Mouse (Mus musculus): ENCODE measurements at regions not wholly inside any gene's neighbourhood (a gene's known extent, or its start where the extent isn't known, plus 50 kb on each side); places are given as distances from the start of the nearest gene placed in this dataset.
"Not testable (repeated sequence)": the region's sequence is repeated elsewhere in the genome, so short reads cannot be mapped to it uniquely, and the experiment has no call there.

- no peak for ATAC-seq (replicated peaks in 1 of 2; ENCODE audit: insufficient read depth in 1 of 2, low FRiP score in 2 of 2, low TSS enrichment in 1 of 2, low read depth in 1 of 2, poor library complexity in 2 of 2, severe bottlenecking in 2 of 2)
These were observed 284.8 kb downstream of the Phf3 start for GRCm38 (mm10) chr1:30588885-30589284.

DNA sequence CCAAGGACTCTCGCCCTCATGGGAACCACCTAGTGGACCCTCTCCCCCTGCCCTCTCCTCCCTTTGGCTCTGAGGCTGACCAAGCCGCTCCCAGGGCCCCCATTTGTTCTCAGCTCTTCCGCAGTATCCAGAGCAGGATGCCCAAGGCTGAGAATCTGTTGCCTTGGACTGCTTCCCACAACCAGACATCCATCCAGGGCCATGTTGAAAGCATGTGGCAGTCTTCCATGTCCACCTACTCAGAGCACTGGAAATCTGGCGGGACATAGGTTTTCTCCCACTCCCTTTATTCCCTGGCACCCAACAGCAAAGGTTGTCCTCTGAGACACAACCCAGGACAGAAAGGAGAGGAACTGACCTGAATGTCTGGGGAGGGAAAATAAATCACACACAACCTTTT lies 285.4 kb downstream of the Phf3 start:
- ATAC-seq (replicated peaks in 1 of 2; ENCODE audit: insufficient read depth in 1 of 2, low FRiP score in 2 of 2, low TSS enrichment in 1 of 2, low read depth in 1 of 2, poor library complexity in 2 of 2, severe bottlenecking in 2 of 2) = no peak

DNA sequence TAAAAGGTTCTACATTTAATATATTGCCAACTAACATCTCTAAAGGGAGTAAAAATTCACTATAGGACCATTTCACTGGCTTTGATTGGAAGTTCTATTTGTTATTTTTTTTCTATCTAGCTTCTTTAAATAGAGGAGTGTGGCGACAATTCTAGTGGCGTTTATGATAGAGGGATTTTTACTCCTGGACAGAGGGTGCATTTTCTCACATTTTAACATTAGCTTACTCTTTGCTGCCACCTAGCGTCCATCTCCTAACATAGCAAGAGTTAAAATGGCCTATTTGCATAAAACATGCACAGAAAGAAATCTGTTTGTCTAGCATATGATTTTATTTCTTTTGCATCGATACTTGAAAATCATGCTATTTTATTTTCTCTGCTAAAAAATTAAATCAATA lies 288.9 kb downstream of the Phf3 start:
- peak; percentile 37 to 62; a peak in 1 of 4 replicates for ATAC-seq (replicated peaks in 1 of 2; ENCODE audit: insufficient read depth in 1 of 2, low FRiP score in 2 of 2, low TSS enrichment in 1 of 2, low read depth in 1 of 2, poor library complexity in 2 of 2, severe bottlenecking in 2 of 2)

DNA sequence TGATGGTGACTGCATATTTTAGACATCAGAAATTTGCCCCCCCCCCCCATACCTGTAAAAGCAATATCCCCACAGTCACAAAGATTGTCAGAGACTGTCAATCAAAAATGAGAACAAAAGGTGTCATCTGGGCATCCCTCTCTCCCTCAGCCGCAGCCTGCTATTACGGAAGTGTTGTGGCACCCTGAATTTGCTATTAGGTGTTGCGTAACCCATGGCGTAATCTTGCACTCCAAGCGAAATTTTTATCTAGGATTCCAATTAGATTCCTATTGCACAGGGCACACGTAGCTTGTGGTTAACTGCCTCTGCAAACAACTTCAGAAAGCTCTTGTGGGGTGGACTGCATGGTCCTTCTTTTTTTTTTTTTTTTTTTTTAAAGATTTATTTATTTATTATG lies 289.9 kb downstream of the Phf3 start:
- ATAC-seq (replicated peaks in 1 of 2; ENCODE audit: insufficient read depth in 1 of 2, low FRiP score in 2 of 2, low TSS enrichment in 1 of 2, low read depth in 1 of 2, poor library complexity in 2 of 2, severe bottlenecking in 2 of 2) = no peak

GRCm38 (mm10) chr1:30564757-30565156 lies 309.0 kb downstream of the Phf3 start:
- no peak for ATAC-seq (replicated peaks in 1 of 2; ENCODE audit: insufficient read depth in 1 of 2, low FRiP score in 2 of 2, low TSS enrichment in 1 of 2, low read depth in 1 of 2, poor library complexity in 2 of 2, severe bottlenecking in 2 of 2)

DNA sequence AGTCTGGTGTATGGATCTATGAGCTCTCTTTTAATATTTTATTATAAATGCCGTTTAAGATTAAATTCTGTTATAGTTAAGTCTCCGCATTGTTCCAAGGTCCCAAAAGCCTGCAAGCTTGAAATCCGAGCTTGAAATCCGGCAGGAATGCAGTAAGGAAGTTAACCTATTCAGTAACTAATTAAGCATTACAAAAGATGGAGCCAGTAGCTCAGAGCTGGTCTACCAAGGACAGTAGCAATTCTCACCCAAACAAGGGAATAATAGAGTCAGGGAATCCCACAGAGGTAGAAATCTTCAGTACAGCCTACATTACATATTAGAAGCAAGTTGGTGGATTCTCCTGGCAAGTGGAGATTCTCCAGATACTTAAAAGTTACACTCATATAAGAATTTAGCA lies 325.0 kb downstream of the Phf3 start:
- not testable (repeated sequence) for ATAC-seq (replicated peaks in 1 of 2; ENCODE audit: insufficient read depth in 1 of 2, low FRiP score in 2 of 2, low TSS enrichment in 1 of 2, low read depth in 1 of 2, poor library complexity in 2 of 2, severe bottlenecking in 2 of 2)

DNA sequence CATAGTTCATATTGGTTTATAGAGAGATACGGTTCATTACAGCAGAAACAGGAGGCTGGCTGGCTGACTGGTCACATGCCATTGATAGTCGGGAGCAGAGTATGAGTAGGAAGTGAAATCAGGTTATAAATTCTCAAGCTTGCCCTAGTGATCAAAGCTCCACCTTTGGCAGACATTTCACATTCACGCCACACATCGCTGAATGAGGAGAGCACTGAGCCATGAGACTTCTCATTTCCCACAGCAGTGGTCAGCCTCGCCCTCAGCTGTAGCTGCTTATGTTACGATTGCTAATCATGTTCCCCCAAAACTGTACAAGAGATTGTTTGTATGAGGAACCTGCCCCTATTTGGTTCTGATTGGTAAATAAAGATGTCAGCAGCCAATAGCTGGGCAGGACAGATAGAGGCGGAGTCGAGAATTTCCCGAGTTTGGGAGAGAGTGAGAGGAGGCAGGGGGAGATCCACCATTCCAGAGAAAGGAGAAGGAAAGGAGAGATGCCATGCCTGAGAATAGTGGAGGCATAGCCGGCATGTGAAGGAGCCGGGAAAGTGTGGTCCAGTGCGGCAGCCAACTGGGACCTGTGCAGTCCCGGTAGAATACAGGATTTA lies 333.5 kb downstream of the Phf3 start:
- no peak for ATAC-seq (replicated peaks in 1 of 2; ENCODE audit: insufficient read depth in 1 of 2, low FRiP score in 2 of 2, low TSS enrichment in 1 of 2, low read depth in 1 of 2, poor library complexity in 2 of 2, severe bottlenecking in 2 of 2)

DNA sequence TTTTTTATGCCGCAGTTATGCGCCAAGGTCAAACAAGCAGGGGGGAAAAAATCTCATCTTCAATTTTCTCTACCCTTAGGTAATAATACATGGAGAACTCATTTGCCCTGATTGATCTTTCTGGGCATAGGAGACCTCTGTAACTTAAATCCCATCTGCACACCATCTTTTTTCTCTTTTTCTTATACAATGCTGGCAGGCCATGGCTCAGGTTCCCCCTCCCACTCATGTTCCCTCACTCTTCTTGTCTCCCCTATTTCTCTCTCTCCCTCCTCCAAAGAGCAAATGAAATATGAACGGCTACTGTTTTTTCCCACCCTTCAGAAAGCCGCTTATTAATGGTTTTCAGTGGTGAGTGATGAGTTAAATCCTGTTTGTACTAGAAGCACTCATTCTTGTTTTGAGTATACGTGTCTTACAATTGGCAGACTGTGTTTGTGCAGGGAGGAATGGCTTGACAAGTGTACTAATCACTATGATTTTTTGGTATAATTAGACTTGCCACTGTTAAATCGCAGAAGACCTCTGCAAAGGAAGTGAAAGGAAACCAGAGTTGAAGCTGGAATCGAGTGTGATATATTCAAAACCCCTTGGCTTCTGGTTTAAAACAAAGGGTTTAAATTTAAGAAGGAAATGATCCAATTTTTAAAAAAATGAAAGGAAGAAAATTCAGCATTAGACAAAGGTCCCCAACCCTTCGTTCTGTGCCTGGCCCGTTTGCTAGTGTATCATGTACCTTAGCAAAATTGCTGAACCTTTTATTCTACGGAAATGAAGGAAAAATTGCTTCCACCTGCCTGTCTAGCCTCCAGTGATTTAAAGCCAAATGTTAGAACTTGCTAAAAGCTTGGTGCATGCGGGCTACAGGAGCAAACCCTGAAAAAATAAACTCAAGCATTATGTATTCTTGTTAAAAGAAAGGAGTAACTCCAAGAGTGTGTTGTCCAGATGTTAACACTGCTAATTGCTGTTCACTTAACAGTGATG lies 336.4 kb downstream of the Phf3 start:
- no peak for ATAC-seq (replicated peaks in 1 of 2; ENCODE audit: insufficient read depth in 1 of 2, low FRiP score in 2 of 2, low TSS enrichment in 1 of 2, low read depth in 1 of 2, poor library complexity in 2 of 2, severe bottlenecking in 2 of 2)

DNA sequence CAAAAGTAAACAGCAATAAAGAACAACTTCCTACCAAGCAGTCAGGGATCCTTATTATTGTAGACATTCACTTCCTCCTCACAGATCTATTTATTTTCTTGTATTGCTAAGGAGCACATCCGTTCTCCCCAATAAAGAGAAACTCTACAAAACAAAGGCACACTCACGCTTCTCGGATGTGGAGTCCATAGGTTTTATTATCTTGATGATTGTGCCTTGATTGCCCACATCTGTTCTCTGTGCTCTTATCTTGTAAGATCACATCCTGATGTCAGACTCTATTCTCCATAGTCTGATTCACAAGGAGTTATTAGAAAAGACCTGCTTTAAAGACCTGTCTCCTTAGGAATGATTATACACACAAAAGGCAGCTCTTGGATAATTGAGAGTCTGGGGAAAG lies 356.4 kb downstream of the Phf3 start:
- ATAC-seq (replicated peaks in 1 of 2; ENCODE audit: insufficient read depth in 1 of 2, low FRiP score in 2 of 2, low TSS enrichment in 1 of 2, low read depth in 1 of 2, poor library complexity in 2 of 2, severe bottlenecking in 2 of 2) = no peak

DNA sequence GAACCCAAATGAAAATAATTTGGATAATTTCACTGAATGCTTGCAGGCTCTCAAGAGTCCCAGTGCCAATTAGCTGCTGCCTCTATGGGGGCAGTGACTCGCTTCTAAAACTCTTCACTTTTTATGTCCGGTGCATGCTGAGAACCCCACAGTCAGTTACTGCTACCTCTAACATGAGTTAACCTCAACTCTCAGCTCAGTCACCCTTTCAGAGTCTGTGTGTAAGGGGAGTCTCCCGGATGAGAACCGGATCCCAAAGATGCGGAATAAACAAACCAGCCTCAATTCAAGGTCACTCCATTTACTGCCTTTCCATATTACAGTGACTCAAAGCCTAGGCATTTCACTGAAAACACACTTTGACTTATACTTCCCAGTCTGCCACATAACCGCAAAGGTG lies 357.9 kb downstream of the Phf3 start:
- no peak for ATAC-seq (replicated peaks in 1 of 2; ENCODE audit: insufficient read depth in 1 of 2, low FRiP score in 2 of 2, low TSS enrichment in 1 of 2, low read depth in 1 of 2, poor library complexity in 2 of 2, severe bottlenecking in 2 of 2)

DNA sequence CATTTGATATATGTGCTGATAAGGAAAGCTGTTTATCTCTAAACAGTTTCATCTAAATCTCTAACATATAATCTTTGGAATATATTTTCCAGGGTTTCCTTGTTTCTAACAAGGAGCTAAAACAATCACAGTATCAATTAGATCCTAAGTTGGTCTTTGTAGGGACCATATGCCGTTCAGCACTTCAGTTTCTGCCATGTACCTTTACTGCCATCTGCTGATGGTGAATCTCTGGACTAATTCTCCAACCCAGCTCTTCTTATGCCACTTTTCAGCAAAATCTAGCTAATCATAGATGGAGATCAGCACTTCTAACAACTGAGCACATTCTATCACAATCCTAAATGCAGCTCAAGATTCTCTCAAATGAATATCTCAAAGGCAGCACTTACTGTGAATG lies 370.5 kb downstream of the Phf3 start:
- no peak for ATAC-seq (replicated peaks in 1 of 2; ENCODE audit: insufficient read depth in 1 of 2, low FRiP score in 2 of 2, low TSS enrichment in 1 of 2, low read depth in 1 of 2, poor library complexity in 2 of 2, severe bottlenecking in 2 of 2)

DNA sequence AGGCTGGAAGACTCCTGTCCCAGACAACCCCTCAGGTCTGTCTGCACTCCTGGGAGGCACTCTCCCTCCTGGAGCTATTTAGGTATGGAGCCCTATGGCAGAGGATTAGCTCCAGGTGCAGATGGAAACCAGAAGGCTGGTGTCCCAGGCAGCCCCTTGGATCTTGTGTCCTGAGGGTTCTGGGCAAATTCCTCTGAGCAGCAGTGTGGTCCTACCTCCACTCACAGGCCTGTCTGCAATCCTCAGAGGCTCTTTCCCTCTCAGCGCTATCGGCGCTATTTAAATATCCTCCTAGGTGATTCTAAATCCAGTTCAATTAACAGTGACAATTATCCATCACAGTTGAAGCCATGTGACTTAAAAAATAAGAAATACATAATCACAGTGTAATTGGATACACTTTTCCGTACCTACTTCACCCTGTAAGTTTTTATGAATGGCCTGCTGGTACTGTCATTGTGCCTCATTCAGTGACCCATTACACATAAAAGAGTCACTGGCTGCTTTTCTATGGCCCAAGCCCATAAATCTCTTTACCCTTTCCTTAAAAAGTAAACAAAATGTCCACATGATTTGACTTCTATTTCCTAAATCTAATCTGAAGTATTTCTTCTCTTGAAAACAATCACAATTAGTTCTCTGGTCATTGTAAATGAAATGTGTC lies 413.3 kb downstream of the Phf3 start:
- no peak for ATAC-seq (replicated peaks in 1 of 2; ENCODE audit: insufficient read depth in 1 of 2, low FRiP score in 2 of 2, low TSS enrichment in 1 of 2, low read depth in 1 of 2, poor library complexity in 2 of 2, severe bottlenecking in 2 of 2)

GRCm38 (mm10) chr1:30437964-30438363 lies 435.8 kb downstream of the Phf3 start:
- ATAC-seq (replicated peaks in 1 of 2; ENCODE audit: insufficient read depth in 1 of 2, low FRiP score in 2 of 2, low TSS enrichment in 1 of 2, low read depth in 1 of 2, poor library complexity in 2 of 2, severe bottlenecking in 2 of 2) = no peak

DNA sequence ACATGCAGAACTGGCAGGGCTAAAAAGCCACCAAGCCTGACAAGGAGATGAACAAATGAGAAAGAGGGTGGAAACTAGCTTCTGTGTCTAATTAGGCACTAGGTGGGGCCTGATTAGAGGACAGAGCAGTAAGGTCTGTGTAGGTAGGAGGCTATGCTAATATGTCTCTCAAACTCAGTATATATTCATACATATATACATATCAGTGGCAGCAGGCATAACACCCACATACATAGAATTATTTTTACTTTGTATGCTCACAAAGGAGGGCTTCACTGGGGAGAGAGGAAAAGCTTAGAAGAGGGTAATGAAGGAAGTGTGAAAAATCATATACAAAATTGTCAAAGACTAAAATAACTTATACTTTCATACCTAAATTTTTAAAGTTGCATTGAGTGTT lies 457.1 kb downstream of the Phf3 start:
- no peak for ATAC-seq (replicated peaks in 1 of 2; ENCODE audit: insufficient read depth in 1 of 2, low FRiP score in 2 of 2, low TSS enrichment in 1 of 2, low read depth in 1 of 2, poor library complexity in 2 of 2, severe bottlenecking in 2 of 2)

- no peak for ATAC-seq (replicated peaks in 1 of 2; ENCODE audit: insufficient read depth in 1 of 2, low FRiP score in 2 of 2, low TSS enrichment in 1 of 2, low read depth in 1 of 2, poor library complexity in 2 of 2, severe bottlenecking in 2 of 2)
These were observed 458.8 kb downstream of the Phf3 start for GRCm38 (mm10) chr1:30414881-30415439.

Data from hematopoietic stem cell, adult 5-6 weeks (primary cell).